Mouse (Mus musculus): ENCODE measurements around the gene Itpkb.

- TF ChIP-seq POLR2A (IDR thresholded peaks at IDR 0.05; ENCODE audit: low read depth, low read length) (no peak), CTCF (IDR thresholded peaks at IDR 0.05; ENCODE audit: borderline replicate concordance, insufficient read depth, low read length) (no peak)
These were observed 53.6 kb downstream of the Itpkb start for GRCm38 (mm10) chr1:180383884-180384283.
